Mouse (Mus musculus): ENCODE data around the gene March4.

DNA sequence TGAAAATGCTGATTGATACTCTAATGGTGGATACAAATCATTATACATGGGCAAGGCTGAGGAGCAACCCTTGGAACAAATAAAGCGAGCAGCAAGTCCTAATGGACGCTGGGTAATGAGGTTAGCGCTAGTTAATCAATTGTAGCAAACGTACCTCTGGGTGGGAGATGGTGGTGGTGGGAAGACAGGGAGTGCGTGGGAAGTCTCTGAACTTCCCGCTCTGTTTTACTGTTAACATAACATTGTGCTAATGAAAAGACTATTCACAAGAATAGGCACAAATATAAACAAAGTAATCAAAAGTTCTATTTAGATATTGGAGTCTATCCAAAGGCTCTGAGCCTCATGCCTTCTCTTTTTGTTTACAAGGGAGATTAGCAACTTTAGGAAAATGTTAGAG, 13.1 kb downstream of the March4 start:
- no peak for TF ChIP-seq CTCF (IDR thresholded peaks at IDR 0.05; ENCODE audit: extremely low read depth, insufficient read depth, insufficient read length, insufficient replicate concordance)
- TF ChIP-seq POLR2A (IDR thresholded peaks at IDR 0.05; ENCODE audit: low read depth, low read length): no peak

All from spleen, adult 2 months (tissue).